Mouse (Mus musculus) bone marrow macrophage, adult 2 months (primary cell): Measurements from ENCODE around the gene Mndal. TPM values are rescaled to one million over a fixed set of nuclear protein-coding genes. Genes with fewer than 3 reads are reported as not detected.
"Not testable (repeated sequence)": the region's sequence is repeated elsewhere in the genome, so short reads cannot be mapped to it uniquely, and the experiment has no call there.

Source experiments
- H3K27ac ChIP-seq: 2 replicates; pipeline ENCODE4 v1.5.1; 2012; ENCODE audit warnings: low read depth, low read length; ENCODE audit not compliant: insufficient read depth
- H3K4me1 ChIP-seq: 2 replicates; pipeline ENCODE4 v1.6.1; 2012; ENCODE audit warnings: low read length; ENCODE audit not compliant: control insufficient read depth, insufficient read depth
- H3K4me3 ChIP-seq: 2 replicates; pipeline ENCODE4 v1.5.1; 2012; ENCODE audit warnings: mild to moderate bottlenecking, low read length, moderate library complexity; ENCODE audit not compliant: insufficient read depth
- CTCF ChIP-seq: IDR thresholded peaks from 2 replicates; pipeline ENCODE4 v1.5.1; 2012; ENCODE audit warnings: low read depth, mild to moderate bottlenecking, low read length, moderate library complexity
- POLR2A ChIP-seq: IDR thresholded peaks from 2 replicates; pipeline ENCODE4 v1.6.1; 2012; ENCODE audit warnings: mild to moderate bottlenecking, low read depth, low read length, borderline replicate concordance
- polyA plus RNA-seq: library from polyadenylated mRNA; stranded (reverse); fragments of >200 nt; gene quantifications from 2 replicates; pipeline ENCODE4 v1.2.4, GENCODE M21; 2012; ENCODE audit not compliant: missing spikeins, insufficient read depth, insufficient read length

Mndal gene
- polyA plus RNA-seq, 1 experiment = 395 TPM

DNA sequence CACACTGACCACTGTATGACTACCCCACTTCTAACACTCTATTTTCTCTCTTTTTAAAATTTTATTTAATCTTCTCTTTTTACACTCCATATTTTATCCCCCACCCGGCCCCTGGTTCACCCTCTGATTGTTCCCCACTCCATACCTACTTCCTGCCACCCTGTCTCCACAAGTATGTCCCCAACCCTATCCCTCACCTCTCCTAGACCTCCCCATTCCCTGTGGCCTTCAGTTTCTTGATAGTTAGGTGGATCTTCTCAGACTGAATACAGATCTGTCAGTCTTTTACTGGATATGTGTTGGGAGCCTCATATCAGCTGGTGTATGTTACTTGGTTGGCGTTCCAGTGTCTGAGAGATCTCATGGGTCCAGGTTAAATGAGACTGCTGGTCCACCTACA is 27.7 kb downstream of the Mndal start:
- TF ChIP-seq POLR2A (no peak), CTCF (no peak)
- no peak overlapping the region for H3K27ac ChIP-seq

DNA sequence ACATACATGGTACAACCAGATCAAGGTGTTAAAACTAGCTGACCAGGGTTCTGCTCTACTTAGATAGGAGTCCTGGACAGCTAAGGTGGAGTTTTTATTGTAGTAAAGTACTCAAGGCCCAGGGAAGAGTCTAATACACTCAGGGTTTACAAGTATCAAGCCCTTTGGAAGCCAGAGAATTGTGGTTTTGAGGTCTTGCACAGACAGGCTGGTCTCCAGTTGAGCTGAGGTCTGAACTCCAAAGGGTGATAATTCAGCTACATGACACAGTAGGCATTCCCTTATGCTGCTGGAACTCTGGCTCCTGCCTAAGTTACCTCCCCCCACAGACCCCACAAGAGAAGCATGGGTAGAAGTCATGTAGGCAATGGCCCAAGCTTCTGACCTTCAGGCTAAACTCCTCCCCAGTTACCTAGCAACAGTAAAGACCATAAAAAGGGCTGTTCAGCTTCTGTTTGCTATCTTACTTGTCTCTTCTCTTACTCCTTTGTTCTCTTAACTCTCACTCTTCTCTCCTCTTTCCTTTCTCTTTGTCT is 29.0 kb downstream of the Mndal start:
- H3K27ac ChIP-seq = peak overlapping the region; percentile 15
- H3K4me3 ChIP-seq = not testable (repeated sequence)

More for the DNA sequence above, 27.7 kb downstream of the Mndal start:
- no peak overlapping the region for H3K4me3 ChIP-seq
- peaks cover 2% of the 10 kb centered on the region; the same call in 1 of the 2 replicates for H3K4me1 ChIP-seq

DNA sequence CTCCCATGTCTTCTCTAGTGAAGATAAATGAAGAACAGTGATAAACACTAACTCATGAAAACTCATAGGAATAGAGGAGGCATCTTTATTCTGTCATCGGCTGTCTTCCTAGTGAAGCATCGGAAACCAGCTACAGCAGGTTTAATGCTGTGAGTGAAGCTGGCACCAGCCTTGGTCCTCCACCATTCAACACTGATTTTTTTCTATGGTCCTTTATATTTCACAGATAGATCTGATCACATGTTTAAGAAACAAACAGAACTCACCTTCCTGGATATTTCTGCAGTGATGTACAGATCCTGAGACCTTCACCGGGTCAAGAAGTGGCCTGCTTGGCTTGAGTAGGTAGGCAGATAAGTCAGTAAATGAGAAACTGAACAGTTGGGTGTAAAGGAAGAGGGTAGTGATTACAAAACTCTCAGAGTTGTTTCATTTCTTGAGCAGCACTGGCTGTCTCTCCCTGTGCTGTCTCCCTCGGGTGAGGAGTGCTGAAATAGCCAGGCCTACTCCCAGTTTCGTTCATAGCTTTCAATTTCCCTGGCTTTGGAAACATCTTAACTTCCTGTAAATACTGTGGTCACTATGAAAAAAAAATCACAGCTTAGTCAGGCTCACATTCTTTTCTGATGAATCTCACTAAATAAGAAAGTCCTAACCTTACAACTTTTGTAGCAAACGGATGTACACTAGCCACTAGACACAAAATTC is 29.6 kb downstream of the Mndal start, which contains the start of gene Ifi211:
Ifi211 (minus strand) TSS at position 499 of the 708 bp plus-strand sequence.
- Histone ChIP-seq H3K27ac (peak within 1 kb of the TSS; percentile 45), H3K4me3 (peak within 1 kb of the TSS; percentile 5; the same call in 1 of the 2 replicates)
- H3K4me1 ChIP-seq = not testable (repeated sequence)

More for the DNA sequence above, 29.0 kb downstream of the Mndal start:
- not testable (repeated sequence) for H3K4me1 ChIP-seq

DNA sequence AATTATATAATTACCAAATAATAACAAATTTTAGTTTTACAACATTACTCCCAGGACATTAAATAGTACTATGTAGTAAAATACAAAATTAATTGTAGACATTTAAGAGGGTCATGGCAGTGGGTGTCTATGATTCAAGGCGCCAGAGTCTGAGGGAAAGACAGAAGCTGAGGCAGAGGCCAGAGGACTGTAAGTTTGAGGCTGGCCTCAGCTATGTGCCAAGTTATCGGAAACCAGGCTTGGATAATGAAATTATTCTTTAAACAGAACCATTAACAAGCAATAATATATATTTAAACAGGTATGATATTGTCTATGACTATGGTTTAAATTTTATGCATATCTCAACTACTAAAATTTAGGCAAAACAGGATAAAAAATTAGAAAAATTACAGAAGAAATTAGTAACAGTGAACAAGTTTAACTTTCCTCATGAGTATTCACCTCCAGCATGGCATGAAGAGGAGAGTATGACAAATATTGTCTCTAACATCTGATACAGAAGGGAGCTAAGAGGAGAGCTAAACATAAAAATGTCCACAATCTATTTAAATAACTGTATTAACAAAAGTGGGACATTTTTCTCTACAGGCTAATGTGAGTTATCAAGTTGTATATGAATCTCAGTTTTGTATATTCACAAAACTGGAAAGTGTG is 30.4 kb downstream of the Mndal start:
- TF ChIP-seq CTCF (no peak), POLR2A (no peak)
- Histone ChIP-seq H3K4me1 (peaks cover 2% of the 10 kb centered on the region; the same call in 1 of the 2 replicates), H3K4me3 (no peak overlapping the region), H3K27ac (no peak overlapping the region)

DNA sequence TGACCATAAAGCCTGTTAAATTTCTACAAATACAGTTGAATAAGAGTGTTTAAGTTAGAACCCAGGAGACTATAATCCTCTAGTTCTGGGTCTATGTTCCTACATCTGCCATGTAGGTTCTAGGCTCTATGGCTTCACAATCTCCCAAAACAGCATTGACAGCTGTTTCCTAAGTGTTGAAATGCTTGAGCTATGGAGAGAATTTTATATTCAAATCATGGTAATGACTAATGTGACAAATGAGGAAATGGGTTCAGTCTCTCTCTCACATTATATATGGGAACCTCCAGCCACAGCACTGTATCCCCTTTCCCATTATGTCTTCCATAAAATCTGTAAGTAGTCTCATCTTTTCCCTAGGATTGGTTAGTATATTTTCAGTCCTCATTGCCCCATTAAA is 33.9 kb downstream of the Mndal start:
- H3K27ac ChIP-seq, H3K4me3 ChIP-seq, H3K4me1 ChIP-seq: not testable (repeated sequence)

DNA sequence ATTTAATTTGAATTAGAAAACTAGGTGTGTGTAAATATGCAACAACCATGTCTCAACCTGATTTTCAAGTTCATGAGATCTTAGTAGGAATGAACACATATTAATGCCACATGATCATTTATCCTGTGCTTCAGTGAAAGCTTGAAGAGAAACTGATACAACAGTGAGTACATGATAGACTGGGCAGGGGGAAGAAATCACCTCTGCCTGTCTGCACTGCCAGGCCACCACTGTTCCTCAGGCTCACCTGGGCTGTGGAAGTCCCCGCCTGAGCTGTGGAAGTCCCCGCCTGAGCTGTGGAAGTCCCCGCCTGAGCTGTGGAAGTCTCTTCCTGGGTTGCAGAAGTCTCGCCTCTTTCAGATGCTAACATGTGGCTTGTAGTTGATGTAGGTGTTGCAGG is 36.4 kb downstream of the Mndal start:
- H3K27ac ChIP-seq = not testable (repeated sequence)

DNA sequence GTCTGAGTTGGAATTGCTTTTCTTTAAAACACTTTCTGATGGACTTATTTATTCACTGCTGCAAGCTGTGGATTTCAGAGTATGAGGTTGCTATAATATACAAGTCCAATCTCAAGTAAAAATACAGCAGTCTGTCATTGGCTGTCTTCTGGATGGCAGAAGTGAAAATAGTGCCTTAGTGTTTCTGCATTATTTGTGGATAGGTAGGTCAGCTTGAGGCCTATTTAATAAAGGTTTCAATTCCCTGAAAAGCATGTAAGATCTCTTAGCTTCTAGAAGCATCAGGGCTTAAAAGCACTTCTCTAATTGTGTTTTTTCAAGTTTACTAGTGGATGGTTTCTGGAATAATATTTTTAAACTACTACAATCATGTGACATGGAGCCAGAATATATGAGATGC is 52.5 kb downstream of the Mndal start:
- H3K27ac ChIP-seq, H3K4me1 ChIP-seq, H3K4me3 ChIP-seq: not testable (repeated sequence)

More for the DNA sequence above, 36.4 kb downstream of the Mndal start:
- H3K4me1 ChIP-seq, H3K4me3 ChIP-seq: not testable (repeated sequence)

DNA sequence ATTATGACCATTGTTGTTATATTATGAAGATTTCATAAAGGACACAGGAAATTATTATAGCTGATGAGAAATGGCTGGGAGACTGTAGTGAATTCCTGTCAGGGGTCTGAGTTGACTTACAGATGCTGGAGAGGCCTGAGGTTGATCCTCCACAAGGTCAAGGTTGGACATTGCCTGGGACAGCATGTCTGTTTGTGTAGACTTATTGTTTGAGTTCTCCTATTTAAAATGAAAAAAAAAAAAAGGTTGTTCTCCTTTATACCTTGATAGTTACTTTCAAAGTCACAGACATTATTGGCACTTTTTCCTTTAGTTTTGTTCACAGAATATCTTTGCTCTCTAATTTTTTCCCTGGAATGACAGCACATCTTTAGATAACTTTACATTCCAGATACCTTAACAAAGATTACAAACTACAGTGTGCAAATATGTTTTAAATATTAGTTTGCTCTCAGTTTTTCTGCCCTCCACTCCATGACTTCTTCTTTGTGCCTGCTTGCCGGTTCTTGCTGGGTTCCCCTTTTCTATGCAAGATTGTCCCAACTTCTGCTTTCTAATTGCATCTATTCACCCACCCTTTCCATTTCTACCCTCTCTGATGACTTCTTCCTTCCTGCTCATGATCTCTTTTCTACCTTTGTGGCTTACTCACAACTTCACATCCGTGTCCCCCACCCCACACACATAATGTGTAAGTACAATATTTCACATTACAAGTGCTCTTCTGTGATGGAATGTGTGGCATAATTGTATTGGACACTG is 55.1 kb downstream of the Mndal start:
- H3K4me3 ChIP-seq = not testable (repeated sequence)
- H3K27ac ChIP-seq = peak overlapping the region; percentile 61

DNA sequence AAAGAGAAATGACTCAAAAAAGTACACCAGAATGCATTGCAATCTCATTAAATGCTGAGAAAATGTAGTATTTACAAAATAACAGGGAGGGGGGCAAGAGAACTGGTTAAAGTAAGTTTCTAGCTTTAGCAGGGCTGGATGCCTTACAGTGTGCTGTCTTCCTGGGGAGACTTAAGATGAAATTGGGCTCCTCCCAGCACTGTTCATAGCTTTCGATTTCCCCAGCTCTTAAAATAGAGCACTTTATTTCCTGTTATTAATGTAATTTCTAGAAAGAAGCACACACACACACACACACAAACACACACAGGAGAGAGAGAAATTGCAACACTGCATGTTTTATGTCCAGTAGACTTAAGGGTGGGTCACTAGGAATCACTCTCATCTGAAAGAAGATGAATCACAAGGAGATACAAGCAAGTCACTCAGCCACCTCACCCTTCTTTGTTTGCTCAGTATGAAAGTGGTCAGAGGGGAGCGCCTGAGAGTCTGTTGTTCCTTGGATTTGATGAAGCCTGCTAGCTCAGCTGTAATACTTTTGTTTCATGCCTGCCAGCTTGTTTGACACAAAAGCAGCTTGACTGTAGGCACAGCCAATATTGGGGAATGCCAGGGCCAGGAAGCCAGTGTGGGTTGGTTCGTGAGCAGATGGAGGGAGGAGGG is 62.2 kb downstream of the Mndal start:
- peak overlapping the region; percentile 70 for H3K27ac ChIP-seq
- H3K4me1 ChIP-seq = not testable (repeated sequence)
- peak overlapping the region; percentile 70 for H3K4me3 ChIP-seq

More for the DNA sequence above, 55.1 kb downstream of the Mndal start:
- not testable (repeated sequence) for H3K4me1 ChIP-seq

DNA sequence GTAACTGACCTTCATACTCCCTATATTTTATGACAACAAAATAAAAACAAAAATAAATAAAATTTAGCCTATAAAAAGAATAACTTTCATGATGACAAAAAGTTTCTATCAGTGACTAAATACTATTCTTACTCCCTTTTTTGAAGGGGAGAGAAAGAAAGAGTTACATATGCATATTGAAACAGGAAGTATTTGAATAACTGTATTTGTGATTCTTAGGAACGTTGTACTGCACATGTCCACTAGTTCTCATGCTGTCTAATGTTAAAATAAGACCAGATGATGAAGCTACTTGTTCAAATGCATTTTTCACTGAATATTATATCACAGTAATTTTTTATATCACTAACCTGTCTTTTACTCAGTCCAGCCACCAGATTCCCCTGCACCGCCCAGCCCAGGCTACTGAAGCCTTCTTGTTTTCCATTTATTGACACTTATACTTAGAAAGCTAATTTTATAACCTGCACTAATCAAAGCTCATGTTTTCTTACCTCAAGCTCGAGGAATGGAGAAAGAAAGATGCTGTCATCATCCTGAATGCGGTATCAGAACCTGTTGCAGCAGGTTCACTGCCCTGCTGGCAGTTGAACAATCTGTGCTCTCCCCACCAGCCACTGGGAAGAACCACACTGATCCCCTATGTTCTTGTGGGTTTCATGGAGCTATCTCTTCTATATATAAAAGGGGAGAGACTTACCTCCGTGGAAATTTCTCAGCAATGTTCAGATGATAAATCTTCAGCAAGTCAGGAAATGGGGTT is 62.9 kb downstream of the Mndal start:
- peak overlapping the region; percentile 65 for H3K27ac ChIP-seq
- H3K4me3 ChIP-seq = peak overlapping the region; percentile 70

DNA sequence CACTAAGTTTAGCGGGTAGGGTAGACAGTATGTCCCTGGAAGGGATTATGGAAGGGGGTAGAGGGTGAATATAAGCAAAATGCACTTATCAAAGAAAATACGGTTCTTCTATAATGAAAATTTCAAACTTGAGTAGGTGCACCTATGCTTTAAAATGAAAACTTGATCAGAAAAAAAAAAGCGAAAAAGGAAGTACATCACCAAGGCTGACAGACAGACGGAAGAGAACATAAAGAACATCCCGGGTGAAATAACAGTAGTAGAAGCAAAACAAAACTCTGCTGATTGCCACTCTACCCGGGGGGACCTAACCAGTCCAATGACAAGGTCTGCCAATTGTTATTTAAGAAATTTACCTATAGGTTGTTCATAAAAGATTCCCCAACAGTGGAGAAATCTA is 64.0 kb downstream of the Mndal start:
- Histone ChIP-seq H3K4me3 (peak overlapping the region; percentile 63), H3K27ac (peak overlapping the region; percentile 66)
- not testable (repeated sequence) for H3K4me1 ChIP-seq

More for the DNA sequence above, 62.9 kb downstream of the Mndal start:
- H3K4me1 ChIP-seq = not testable (repeated sequence)

DNA sequence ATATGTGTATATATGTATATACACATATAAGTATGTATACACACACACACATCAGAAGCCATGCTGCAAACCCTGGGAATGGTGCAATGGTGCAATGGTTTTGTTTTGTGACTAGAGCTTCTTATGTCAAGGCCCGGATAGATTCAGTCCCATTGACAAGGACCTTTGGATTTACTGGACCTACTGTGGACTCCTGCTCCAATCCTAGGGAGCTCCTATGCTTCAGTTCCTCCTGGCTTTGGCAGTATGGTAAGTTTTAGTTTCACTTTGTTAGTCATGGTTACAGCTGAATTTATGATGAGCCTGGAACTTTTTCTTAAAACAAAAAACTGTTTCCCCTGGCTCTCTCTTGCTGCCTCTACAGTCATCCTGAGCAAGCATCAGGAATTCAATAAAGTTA is 65.2 kb downstream of the Mndal start:
- not testable (repeated sequence) for H3K27ac ChIP-seq, H3K4me1 ChIP-seq, H3K4me3 ChIP-seq

DNA sequence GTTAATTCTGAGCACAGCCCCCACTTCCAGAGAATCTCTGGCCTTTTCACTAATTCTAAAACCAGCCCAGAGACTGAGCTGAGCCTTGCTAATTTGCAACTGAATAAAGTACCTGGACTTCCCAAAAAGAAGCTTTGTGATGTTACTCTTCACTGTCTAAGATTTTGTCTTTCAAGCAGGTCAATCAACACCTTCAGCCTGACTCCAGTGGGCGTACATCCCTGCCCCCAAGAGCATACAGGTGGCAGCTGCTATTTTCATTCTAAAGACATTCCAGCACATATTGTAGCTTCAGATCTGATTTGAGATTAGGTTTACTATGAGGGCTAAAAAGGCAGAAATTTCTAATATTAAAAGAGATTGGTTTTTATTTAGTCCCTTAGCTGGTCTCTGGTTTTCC is 73.7 kb downstream of the Mndal start:
- H3K4me1 ChIP-seq, H3K27ac ChIP-seq, H3K4me3 ChIP-seq: not testable (repeated sequence)
